Mouse (Mus musculus) lung, embryonic 15.5 days (tissue): ENCODE measurements around the gene Gpatch11. TPM values are rescaled to one million over a fixed set of nuclear protein-coding genes. Genes with fewer than 3 reads are reported as not detected.
"Not testable (repeated sequence)": the region's sequence is repeated elsewhere in the genome, so short reads cannot be mapped to it uniquely, and the experiment has no call there.

Source experiments
- ATAC-seq: fragments of 200-750 bp; cut with Nextera tagmentation; 2 replicates; pipeline ENCODE4 v1.8.0; 2017; ENCODE audit warnings: moderate number of reproducible peaks, borderline replicate concordance; ENCODE audit not compliant: low FRiP score, low TSS enrichment; ENCODE audit errors: extremely low read depth
- H3K27ac ChIP-seq: fragments of 300-500 bp; sonication (generic); 2 replicates; pipeline ENCODE4 v1.5.1; 2015; ENCODE audit warnings: moderate library complexity, mild to moderate bottlenecking, inconsistent platforms
- H3K27me3 ChIP-seq: fragments of 300-500 bp; sonication (generic); 2 replicates; pipeline ENCODE4 v1.6.1; 2015; ENCODE audit warnings: inconsistent platforms
- H3K36me3 ChIP-seq: fragments of 300-500 bp; sonication (generic); 2 replicates; pipeline ENCODE4 v1.6.1; 2015; ENCODE audit warnings: inconsistent platforms
- H3K4me1 ChIP-seq: fragments of 300-500 bp; sonication (generic); 2 replicates; pipeline ENCODE4 v1.6.1; 2015; ENCODE audit warnings: inconsistent platforms
- H3K4me2 ChIP-seq: fragments of 300-500 bp; sonication (generic); 2 replicates; pipeline ENCODE4 v1.6.1; 2015; ENCODE audit warnings: inconsistent platforms, mild to moderate bottlenecking, moderate library complexity
- H3K4me3 ChIP-seq: fragments of 300-500 bp; sonication (generic); 2 replicates; pipeline ENCODE4 v1.5.1; 2015; ENCODE audit warnings: mild to moderate bottlenecking, inconsistent platforms
- H3K9ac ChIP-seq: fragments of 300-500 bp; sonication (generic); 2 replicates; pipeline ENCODE4 v1.6.1; 2015; ENCODE audit warnings: inconsistent platforms
- H3K9me3 ChIP-seq: fragments of 300-500 bp; sonication (generic); 2 replicates; pipeline ENCODE4 v1.6.1; 2016; ENCODE audit warnings: inconsistent platforms
- WGBS: fragments of 180-500 bp; shearing (Covaris S2); methylation state at CpG from one replicate; pipeline ENCODE4 v1.1.7; 2015; 5-methylcytosine and 5-hydroxymethylcytosine counted together
- polyA plus RNA-seq: library from polyadenylated mRNA; unstranded; fragments of >200 nt; fragmentation: Nextera tagmentation; extraction: Ambion mirVana; gene quantifications from 2 replicates; pipeline ENCODE4 v1.2.1, GENCODE M21; 2015

Gpatch11 gene
- 34.2 and 39.3 TPM in 2 replicates for polyA plus RNA-seq

DNA sequence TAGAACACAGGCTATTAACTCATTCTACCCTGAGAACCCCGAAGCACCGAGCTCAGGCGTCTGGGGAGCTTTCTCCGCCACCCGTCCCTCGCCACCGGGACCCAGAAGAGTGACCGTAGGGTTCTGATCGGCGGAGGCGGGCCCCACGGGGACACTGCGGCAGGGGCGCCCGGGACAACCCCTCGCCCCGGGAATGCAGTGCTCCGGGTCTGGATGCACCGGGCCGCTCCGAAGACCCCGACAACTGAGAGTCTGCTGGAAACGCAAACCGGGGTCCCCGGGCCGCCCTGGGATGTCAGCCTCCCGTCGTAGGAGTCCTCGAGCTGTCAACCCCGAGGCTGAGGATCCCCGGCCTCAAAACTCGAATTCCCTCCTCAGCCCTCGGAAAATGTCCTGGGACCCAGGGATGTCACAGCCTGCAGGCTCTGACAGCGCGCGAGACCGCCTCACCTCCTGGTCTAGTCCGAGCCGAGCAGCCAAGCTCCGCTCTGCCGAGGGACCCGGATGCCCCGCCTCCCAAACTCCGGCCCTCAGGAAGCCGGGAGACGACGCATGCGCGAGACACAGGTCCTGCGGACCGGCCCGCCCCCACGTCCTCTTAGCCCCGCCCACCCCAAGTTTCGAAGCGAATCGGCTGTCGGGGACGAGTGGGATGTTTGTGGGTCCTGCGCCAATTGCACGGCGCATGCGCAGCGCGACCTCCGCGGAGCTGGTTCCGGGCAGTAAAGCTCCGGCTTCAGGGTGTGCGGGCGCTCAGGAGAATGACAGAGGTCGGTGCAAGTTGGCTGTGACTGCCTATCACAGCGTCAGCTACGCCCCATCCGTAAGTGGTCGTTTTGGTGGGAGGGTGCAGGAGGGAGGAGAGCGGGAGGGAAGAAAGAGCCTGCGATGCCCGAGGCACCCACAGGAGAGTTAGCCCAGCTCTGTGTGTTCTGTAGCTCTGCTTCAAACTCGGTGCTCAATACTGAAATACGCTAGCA lies at the start of gene Gpatch11, which contains the start of gene Heatr5b:
Gene Gpatch11, plus strand, starts transcription at position 712 of the 980 bp plus-strand sequence.
Gene Heatr5b, minus strand, starts transcription at position 509 of the 980 bp plus-strand sequence.
- H3K9ac ChIP-seq: peak within 1 kb of the TSS; percentile 86
- peak within 1 kb of the TSS; percentile 73 for H3K4me3 ChIP-seq
- H3K27me3 ChIP-seq: no peaks in the 10 kb centered on the region
- peaks cover 16% of the 10 kb centered on the region for H3K36me3 ChIP-seq
- peak; percentile 98 for ATAC-seq
- WGBS: under 1% methylated on average over 80 of the region's 81 CpGs
- H3K4me1 ChIP-seq: 0 out of 2 replicates have a peak, but pooled peaks cover 3% of the 10 kb centered on the region
- peak within 1 kb of the TSS; percentile 85 for H3K4me2 ChIP-seq
- H3K27ac ChIP-seq: peak within 1 kb of the TSS; percentile 83
- no peaks in the 10 kb centered on the region for H3K9me3 ChIP-seq

DNA sequence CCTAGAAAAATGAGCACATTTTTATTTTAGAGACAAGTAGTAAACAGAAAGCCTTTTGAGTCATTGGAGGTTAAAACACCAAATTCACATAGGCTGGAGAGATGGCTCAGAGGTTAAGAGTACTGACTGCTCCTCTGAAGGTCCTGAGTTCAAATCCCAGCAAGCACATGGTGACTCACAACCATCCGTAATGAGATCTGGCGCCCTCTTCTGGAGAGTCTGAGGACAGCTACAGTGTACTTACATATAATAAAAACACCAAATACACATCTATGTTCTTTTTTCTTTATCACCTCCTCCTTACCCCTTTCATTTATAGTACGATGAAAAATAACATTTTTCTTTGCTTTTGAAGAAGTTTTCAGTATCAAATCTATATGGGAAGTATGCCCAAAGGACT lies 47.1 kb upstream of the Gpatch11 start:
- H3K9ac ChIP-seq, H3K27ac ChIP-seq, H3K4me1 ChIP-seq, H3K9me3 ChIP-seq, H3K36me3 ChIP-seq, H3K27me3 ChIP-seq, H3K4me2 ChIP-seq, H3K4me3 ChIP-seq, ATAC-seq: not testable (repeated sequence)
- 75% methylated on average over 3 of the region's 3 CpGs for WGBS

DNA sequence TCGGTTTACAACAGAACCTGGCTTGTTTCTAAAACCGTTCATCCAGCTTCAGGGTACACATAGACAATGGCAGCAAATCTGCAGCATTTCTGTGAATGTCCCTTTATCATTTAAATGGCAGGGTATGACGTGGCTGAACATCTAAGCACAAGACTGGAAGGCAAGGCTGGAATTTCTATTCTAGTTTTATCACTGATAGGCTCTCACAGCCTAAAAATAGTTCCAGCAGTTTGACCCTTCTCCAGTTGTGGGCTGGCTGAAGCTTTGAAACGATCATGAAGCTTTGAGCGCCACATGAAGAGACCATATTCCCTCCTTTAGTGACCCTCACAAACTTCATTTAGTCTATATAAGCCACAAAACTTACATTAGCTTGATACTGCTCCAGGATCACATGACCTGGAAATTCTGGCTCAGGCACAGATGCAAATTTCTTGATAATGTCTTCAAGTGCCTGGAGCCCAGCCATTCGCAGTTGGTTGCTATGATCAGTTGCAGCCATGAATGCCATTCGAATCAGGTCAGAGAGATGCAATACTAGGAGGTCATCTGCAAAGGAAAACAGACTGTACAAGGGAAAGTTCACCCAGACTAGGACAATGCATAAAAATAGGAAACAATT lies 44.2 kb upstream of the Gpatch11 start:
- 69% methylated on average over 7 of the region's 7 CpGs for WGBS
- H3K9ac ChIP-seq: no peak overlapping the region

DNA sequence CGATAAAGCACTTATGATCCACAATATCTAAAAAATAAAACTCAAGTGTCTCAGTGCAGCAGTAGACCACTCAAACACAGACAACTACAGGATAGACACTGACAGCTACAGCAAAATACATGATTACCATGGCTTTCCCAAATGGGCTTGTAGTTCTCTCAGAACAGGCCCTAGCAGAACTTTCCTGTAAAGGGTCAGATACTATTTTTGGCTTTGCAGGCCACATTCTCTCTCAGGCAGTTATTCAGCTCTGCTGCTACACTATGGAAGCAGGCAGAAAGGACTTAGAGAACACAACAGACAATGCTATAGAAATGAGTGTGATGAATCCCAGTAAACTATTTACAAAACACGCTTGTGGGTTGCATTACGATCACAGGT lies 43.7 kb upstream of the Gpatch11 start:
- Histone ChIP-seq H3K4me1 (no peaks in the 10 kb centered on the region), H3K4me2 (no peak overlapping the region), H3K4me3 (no peak overlapping the region), H3K9ac (no peak overlapping the region), H3K9me3 (no peaks in the 10 kb centered on the region), H3K36me3 (peaks cover 21% of the 10 kb centered on the region; the same call in 1 of the 2 replicates), H3K27ac (no peak overlapping the region), H3K27me3 (no peaks in the 10 kb centered on the region)
- no peak for ATAC-seq
- 89% methylated on average over 3 of the region's 3 CpGs for WGBS

More for the DNA sequence above, 44.2 kb upstream of the Gpatch11 start:
- ATAC-seq: no peak
- Histone ChIP-seq H3K36me3 (peaks cover 21% of the 10 kb centered on the region; the same call in 1 of the 2 replicates), H3K4me3 (no peak overlapping the region), H3K4me1 (no peaks in the 10 kb centered on the region), H3K27me3 (no peaks in the 10 kb centered on the region), H3K27ac (no peak overlapping the region), H3K4me2 (no peak overlapping the region), H3K9me3 (no peaks in the 10 kb centered on the region)

DNA sequence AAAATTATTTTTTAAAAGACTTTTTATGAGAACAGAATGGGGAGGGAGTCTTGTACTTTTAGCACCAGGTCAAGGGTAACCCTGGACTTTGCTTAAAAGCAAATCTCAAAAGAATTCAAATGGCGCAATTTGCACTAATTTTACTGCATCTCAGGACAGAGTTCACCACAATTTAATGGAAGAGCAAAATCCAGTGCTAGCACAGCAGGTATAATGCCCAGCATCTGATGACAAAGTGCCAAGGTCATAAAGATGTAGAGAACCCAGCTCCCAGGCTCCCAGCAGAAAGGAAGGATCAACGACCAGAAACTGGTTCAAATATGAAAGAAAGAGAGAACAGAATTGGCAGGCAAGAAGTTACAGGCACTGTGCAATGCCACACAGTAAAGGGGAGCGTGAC lies 43.2 kb upstream of the Gpatch11 start:
- H3K27me3 ChIP-seq: no peaks in the 10 kb centered on the region
- WGBS: 90% methylated on average over 3 of the region's 3 CpGs
- H3K4me3 ChIP-seq: no peak overlapping the region
- ATAC-seq: no peak
- H3K4me2 ChIP-seq: no peak overlapping the region
- H3K4me1 ChIP-seq: no peaks in the 10 kb centered on the region
- peaks cover 21% of the 10 kb centered on the region; the same call in 1 of the 2 replicates for H3K36me3 ChIP-seq
- H3K9ac ChIP-seq: no peak overlapping the region
- H3K9me3 ChIP-seq: no peaks in the 10 kb centered on the region
- no peak overlapping the region for H3K27ac ChIP-seq

DNA sequence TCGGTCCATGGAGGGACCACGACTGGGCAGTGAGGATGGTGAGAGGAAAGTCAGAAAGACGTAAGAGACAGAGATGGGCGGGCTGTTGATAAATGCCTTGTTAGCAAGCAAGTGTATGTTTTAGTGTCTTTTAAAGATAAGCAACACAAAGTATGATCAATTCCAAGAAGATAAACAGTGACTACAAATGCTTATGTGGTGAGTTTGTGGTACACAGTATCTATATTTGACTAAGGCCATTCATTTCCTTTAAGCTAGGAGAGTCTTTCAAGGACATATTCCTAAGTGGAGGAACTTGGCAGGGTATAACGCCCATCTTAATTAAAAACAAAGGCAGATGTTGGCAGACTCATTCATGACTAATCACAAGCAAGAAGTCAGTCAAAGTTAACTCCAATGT lies 41.0 kb upstream of the Gpatch11 start:
- no peaks in the 10 kb centered on the region for H3K9me3 ChIP-seq
- no peaks in the 10 kb centered on the region for H3K27me3 ChIP-seq
- no peak overlapping the region for H3K27ac ChIP-seq
- H3K36me3 ChIP-seq: peaks cover 18% of the 10 kb centered on the region; the same call in 1 of the 2 replicates
- no peak overlapping the region for H3K4me2 ChIP-seq
- WGBS: 72% methylated on average over 5 of the region's 5 CpGs
- H3K9ac ChIP-seq: no peak overlapping the region
- ATAC-seq: no peak
- no peak overlapping the region for H3K4me3 ChIP-seq
- no peaks in the 10 kb centered on the region for H3K4me1 ChIP-seq

DNA sequence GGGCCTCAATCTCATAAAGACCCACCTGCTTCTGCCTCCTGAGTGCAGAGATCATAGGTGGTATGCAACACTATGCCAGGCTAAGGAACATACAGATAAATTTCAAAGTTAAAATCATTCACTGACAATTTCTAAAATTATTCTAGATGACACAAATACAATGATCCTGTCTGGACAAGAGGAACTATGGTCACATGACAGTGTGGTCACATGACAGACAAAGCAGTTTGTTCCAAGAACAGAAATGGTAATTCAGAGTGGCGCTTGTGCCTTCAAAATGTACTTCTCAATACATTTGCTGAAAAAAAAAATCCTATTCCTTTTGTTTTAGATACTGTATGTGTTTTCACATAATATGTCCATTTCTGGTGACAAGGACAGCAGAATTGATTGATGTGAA lies 38.1 kb upstream of the Gpatch11 start:
- no peak overlapping the region for H3K27ac ChIP-seq
- 89% methylated on average over 1 of the region's 1 CpGs for WGBS
- no peak for ATAC-seq
- H3K36me3 ChIP-seq: peaks cover 24% of the 10 kb centered on the region
- no peaks in the 10 kb centered on the region for H3K27me3 ChIP-seq
- H3K9ac ChIP-seq: no peak overlapping the region
- H3K4me3 ChIP-seq: no peak overlapping the region
- no peaks in the 10 kb centered on the region for H3K9me3 ChIP-seq
- no peak overlapping the region for H3K4me2 ChIP-seq
- H3K4me1 ChIP-seq: no peaks in the 10 kb centered on the region

DNA sequence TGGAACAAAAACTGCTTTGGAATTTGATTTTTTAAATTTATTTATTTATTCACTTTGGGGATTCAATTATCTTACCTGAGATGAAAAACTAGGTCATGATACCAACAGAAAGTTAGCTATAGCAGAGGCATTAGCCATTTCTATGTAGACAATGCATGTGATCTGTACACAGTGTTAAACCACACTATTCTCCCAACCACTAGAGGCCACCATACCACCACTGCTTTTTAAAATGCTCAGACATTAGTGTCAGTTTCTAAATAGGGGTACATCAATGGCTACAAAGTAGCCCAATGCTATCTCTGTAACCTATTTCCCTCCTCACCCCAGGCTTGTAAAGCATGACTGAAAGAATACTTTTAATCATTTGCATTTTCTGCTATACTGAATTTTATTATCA lies 26.3 kb upstream of the Gpatch11 start:
- ATAC-seq: no peak
- Histone ChIP-seq H3K9me3 (no peaks in the 10 kb centered on the region), H3K36me3 (peaks cover 16% of the 10 kb centered on the region), H3K4me1 (no peaks in the 10 kb centered on the region), H3K27me3 (no peaks in the 10 kb centered on the region), H3K9ac (no peak overlapping the region), H3K4me3 (no peak overlapping the region), H3K4me2 (no peak overlapping the region), H3K27ac (no peak overlapping the region)

DNA sequence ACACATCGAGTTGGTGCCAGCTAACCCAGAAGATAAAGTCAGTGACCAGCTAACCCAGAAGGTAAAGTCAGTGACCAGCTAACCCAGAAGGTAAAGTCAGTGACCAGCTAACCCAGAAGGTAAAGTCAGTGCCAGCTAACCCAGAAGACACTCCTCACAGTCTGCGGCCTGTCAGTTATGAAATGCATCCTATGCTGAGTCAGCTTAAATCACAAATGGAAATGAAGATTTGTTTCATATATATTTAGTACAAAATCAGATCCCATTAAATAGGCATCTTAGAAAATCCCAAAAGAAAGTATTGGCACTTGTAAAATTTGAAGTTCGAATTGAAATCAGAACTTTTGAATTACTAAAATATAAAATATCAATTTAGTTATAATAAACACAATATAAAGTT lies 25.8 kb upstream of the Gpatch11 start:
- peaks cover 13% of the 10 kb centered on the region for H3K36me3 ChIP-seq
- no peak overlapping the region for H3K9ac ChIP-seq
- H3K27me3 ChIP-seq: no peaks in the 10 kb centered on the region
- H3K4me1 ChIP-seq: no peaks in the 10 kb centered on the region
- 89% methylated on average over 3 of the region's 3 CpGs for WGBS
- no peak overlapping the region for H3K4me2 ChIP-seq
- no peak for ATAC-seq
- H3K4me3 ChIP-seq: no peak overlapping the region
- H3K27ac ChIP-seq: no peak overlapping the region
- H3K9me3 ChIP-seq: no peaks in the 10 kb centered on the region

DNA sequence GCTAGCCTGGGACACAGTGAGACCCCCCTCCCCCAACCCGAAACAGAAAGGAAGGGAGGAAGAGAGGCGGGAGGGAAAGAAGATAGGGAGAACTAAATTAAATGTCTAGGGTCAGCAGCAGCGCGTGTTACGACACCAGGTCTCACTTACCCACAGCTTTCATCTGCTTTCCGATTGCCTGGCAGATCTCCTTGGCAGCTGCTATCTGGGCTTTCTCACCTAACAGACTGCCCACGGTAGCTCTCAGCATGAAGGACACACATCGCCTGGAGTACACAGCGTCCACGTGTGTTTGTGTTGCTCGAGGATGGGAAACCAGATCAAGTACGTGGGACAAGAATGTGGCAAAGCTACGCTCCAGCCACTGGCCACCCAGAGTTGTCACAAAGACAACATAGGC lies 11.0 kb upstream of the Gpatch11 start:
- H3K4me1 ChIP-seq: no peaks in the 10 kb centered on the region
- H3K27ac ChIP-seq: no peak overlapping the region
- 80% methylated on average over 13 of the region's 13 CpGs for WGBS
- no peak overlapping the region for H3K4me3 ChIP-seq
- no peak overlapping the region for H3K4me2 ChIP-seq
- no peak for ATAC-seq
- H3K27me3 ChIP-seq: no peaks in the 10 kb centered on the region
- H3K36me3 ChIP-seq: peaks cover 34% of the 10 kb centered on the region; the same call in 1 of the 2 replicates
- no peak overlapping the region for H3K9ac ChIP-seq
- no peaks in the 10 kb centered on the region for H3K9me3 ChIP-seq

DNA sequence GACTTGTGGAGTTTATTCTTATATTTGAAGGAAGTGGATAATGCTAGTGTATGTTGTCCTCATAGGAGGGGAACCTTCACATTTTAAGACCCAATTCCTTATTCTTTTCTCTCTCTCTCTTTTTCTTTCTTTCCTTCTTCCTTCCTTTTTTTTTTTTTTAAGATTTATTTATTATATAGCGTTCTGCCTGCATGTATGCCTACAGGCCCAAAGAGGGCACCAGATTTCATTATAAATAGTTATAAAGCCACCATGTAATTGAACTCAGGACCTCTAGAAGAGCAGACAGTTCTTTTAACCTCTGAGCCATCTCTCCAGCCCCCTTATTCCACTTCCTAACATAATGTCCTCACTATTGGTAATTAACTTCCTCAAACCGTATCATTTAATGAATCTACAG lies 689 bp downstream of the Gpatch11 start:
- Histone ChIP-seq H3K4me1 (0 out of 2 replicates have a peak, but pooled peaks cover 3% of the 10 kb centered on the region), H3K27me3 (no peaks in the 10 kb centered on the region), H3K4me2 (peak overlapping the region; percentile 71), H3K36me3 (peaks cover 19% of the 10 kb centered on the region), H3K27ac (peak overlapping the region; percentile 81), H3K9ac (peak overlapping the region; percentile 50), H3K9me3 (no peaks in the 10 kb centered on the region), H3K4me3 (peak overlapping the region; percentile 73)
- WGBS: 26% methylated on average over 2 of the region's 2 CpGs
- no peak for ATAC-seq
